Mouse (Mus musculus): ENCODE data around the gene Sh3bp2. TPM values are rescaled to one million over a fixed set of nuclear protein-coding genes. Genes with fewer than 3 reads are reported as not detected.

The Sh3bp2 gene
- polyA plus RNA-seq, 1 experiment from 2014 or later = 8.7 TPM

- no peaks in the 10 kb centered on the region for H3K9me3 ChIP-seq
- peaks cover 21% of the 10 kb centered on the region for H3K27me3 ChIP-seq (replicated peaks; ENCODE audit: low read depth, poor library complexity, severe bottlenecking)
- DNase-seq (ENCODE audit: low spot score) = no peak
- peaks cover 12% of the 10 kb centered on the region for H3K4me1 ChIP-seq
- no peak overlapping the region for H3K4me3 ChIP-seq
- 79% methylated on average over 5 of the region's 5 CpGs for WGBS
- no peak overlapping the region for H3K27ac ChIP-seq (replicated peaks)
- no peaks in the 10 kb centered on the region for H3K36me3 ChIP-seq (replicated peaks)
These were observed 4.5 kb downstream of the Sh3bp2 start for GRCm38 (mm10) chr5:34530116-34530515.

GRCm38 (mm10) chr5:34530687-34531086, 5.0 kb downstream of the Sh3bp2 start:
- no peaks in the 10 kb centered on the region for H3K9me3 ChIP-seq
- no peak overlapping the region for H3K27ac ChIP-seq (replicated peaks)
- no peak overlapping the region for H3K4me3 ChIP-seq
- DNase-seq (ENCODE audit: low spot score) = no peak
- WGBS = 61% methylated on average over 4 of the region's 4 CpGs
- no peaks in the 10 kb centered on the region for H3K36me3 ChIP-seq (replicated peaks)
- peaks cover 21% of the 10 kb centered on the region for H3K27me3 ChIP-seq (replicated peaks; ENCODE audit: low read depth, poor library complexity, severe bottlenecking)
- H3K4me1 ChIP-seq = peaks cover 11% of the 10 kb centered on the region

- 72% methylated on average over 5 of the region's 5 CpGs for WGBS
- H3K27ac ChIP-seq (replicated peaks) = no peak overlapping the region
- no peak for DNase-seq (ENCODE audit: low spot score)
- H3K36me3 ChIP-seq (replicated peaks) = no peaks in the 10 kb centered on the region
- H3K4me3 ChIP-seq = no peak overlapping the region
- H3K27me3 ChIP-seq (replicated peaks; ENCODE audit: low read depth, poor library complexity, severe bottlenecking) = no peaks in the 10 kb centered on the region
- H3K4me1 ChIP-seq = no peaks in the 10 kb centered on the region; the same call in 1 of the 2 replicates
- no peaks in the 10 kb centered on the region for H3K9me3 ChIP-seq
These were observed 7.4 kb downstream of the Sh3bp2 start for GRCm38 (mm10) chr5:34533066-34533465.

GRCm38 (mm10) chr5:34533820-34534219, 8.2 kb downstream of the Sh3bp2 start:
- no peaks in the 10 kb centered on the region for H3K36me3 ChIP-seq (replicated peaks)
- no peak overlapping the region for H3K4me3 ChIP-seq
- no peaks in the 10 kb centered on the region; the same call in 1 of the 2 replicates for H3K4me1 ChIP-seq
- H3K9me3 ChIP-seq = no peaks in the 10 kb centered on the region
- 72% methylated on average over 3 of the region's 3 CpGs for WGBS
- H3K27me3 ChIP-seq (replicated peaks; ENCODE audit: low read depth, poor library complexity, severe bottlenecking) = no peaks in the 10 kb centered on the region
- no peak overlapping the region for H3K27ac ChIP-seq (replicated peaks)
- DNase-seq (ENCODE audit: low spot score) = no peak

GRCm38 (mm10) chr5:34534776-34535581, 9.3 kb downstream of the Sh3bp2 start:
- Histone ChIP-seq H3K36me3 (replicated peaks) (no peaks in the 10 kb centered on the region), H3K9me3 (no peaks in the 10 kb centered on the region), H3K4me1 (no peaks in the 10 kb centered on the region; the same call in 1 of the 2 replicates), H3K27ac (replicated peaks) (no peak overlapping the region), H3K4me3 (no peak overlapping the region), H3K27me3 (replicated peaks; ENCODE audit: low read depth, poor library complexity, severe bottlenecking) (no peaks in the 10 kb centered on the region)
- no peak for DNase-seq (ENCODE audit: low spot score)
- 85% methylated on average over 5 of the region's 5 CpGs for WGBS

- DNase-seq (ENCODE audit: low spot score) = no peak
- Histone ChIP-seq H3K4me1 (no peaks in the 10 kb centered on the region; the same call in 1 of the 2 replicates), H3K27me3 (replicated peaks; ENCODE audit: low read depth, poor library complexity, severe bottlenecking) (no peaks in the 10 kb centered on the region), H3K36me3 (replicated peaks) (no peaks in the 10 kb centered on the region), H3K9me3 (no peaks in the 10 kb centered on the region), H3K27ac (replicated peaks) (no peak overlapping the region), H3K4me3 (no peak overlapping the region)
- WGBS = 86% methylated on average over 7 of the region's 7 CpGs
These were observed 10.2 kb downstream of the Sh3bp2 start for GRCm38 (mm10) chr5:34535831-34536230.

- Histone ChIP-seq H3K27me3 (replicated peaks; ENCODE audit: low read depth, poor library complexity, severe bottlenecking) (no peaks in the 10 kb centered on the region), H3K4me3 (no peak overlapping the region), H3K4me1 (0 out of 2 replicates have a peak, but pooled peaks cover 1% of the 10 kb centered on the region), H3K27ac (replicated peaks) (no peak overlapping the region), H3K36me3 (replicated peaks) (no peaks in the 10 kb centered on the region), H3K9me3 (no peaks in the 10 kb centered on the region)
- no peak for DNase-seq (ENCODE audit: low spot score)
- 78% methylated on average over 7 of the region's 7 CpGs for WGBS
These were observed 12.4 kb downstream of the Sh3bp2 start for GRCm38 (mm10) chr5:34538079-34538478.

- WGBS = 37% methylated on average over 5 of the region's 5 CpGs
- peak; percentile 35 for DNase-seq (ENCODE audit: low spot score)
These were observed 12.9 kb downstream of the Sh3bp2 start for GRCm38 (mm10) chr5:34538527-34538926.

GRCm38 (mm10) chr5:34539121-34539520, 13.5 kb downstream of the Sh3bp2 start:
- H3K27ac ChIP-seq (replicated peaks) = no peak overlapping the region
- H3K9me3 ChIP-seq = no peaks in the 10 kb centered on the region
- 0 out of 2 replicates have a peak, but pooled peaks cover 4% of the 10 kb centered on the region for H3K4me1 ChIP-seq
- H3K4me3 ChIP-seq = no peak overlapping the region
- 85% methylated on average over 2 of the region's 2 CpGs for WGBS
- H3K36me3 ChIP-seq (replicated peaks) = no peaks in the 10 kb centered on the region
- no peaks in the 10 kb centered on the region for H3K27me3 ChIP-seq (replicated peaks; ENCODE audit: low read depth, poor library complexity, severe bottlenecking)
- no peak for DNase-seq (ENCODE audit: low spot score)

More at GRCm38 (mm10) chr5:34538527-34538926, 12.9 kb downstream of the Sh3bp2 start:
- Histone ChIP-seq H3K27ac (replicated peaks) (no peak overlapping the region), H3K36me3 (replicated peaks) (no peaks in the 10 kb centered on the region), H3K27me3 (replicated peaks; ENCODE audit: low read depth, poor library complexity, severe bottlenecking) (no peaks in the 10 kb centered on the region), H3K4me1 (0 out of 2 replicates have a peak, but pooled peaks cover 4% of the 10 kb centered on the region), H3K9me3 (no peaks in the 10 kb centered on the region), H3K4me3 (no peak overlapping the region)

GRCm38 (mm10) chr5:34542166-34542565, 16.5 kb downstream of the Sh3bp2 start:
- no peak for DNase-seq (ENCODE audit: low spot score)
- 74% methylated on average over 1 of the region's 1 CpGs for WGBS
- H3K36me3 ChIP-seq (replicated peaks) = no peaks in the 10 kb centered on the region
- H3K27me3 ChIP-seq (replicated peaks; ENCODE audit: low read depth, poor library complexity, severe bottlenecking) = no peaks in the 10 kb centered on the region
- no peaks in the 10 kb centered on the region for H3K9me3 ChIP-seq
- no peak overlapping the region for H3K4me3 ChIP-seq
- H3K4me1 ChIP-seq = 0 out of 2 replicates have a peak, but pooled peaks cover 4% of the 10 kb centered on the region
- no peak overlapping the region for H3K27ac ChIP-seq (replicated peaks)

- 60% methylated on average over 4 of the region's 4 CpGs for WGBS
- no peaks in the 10 kb centered on the region for H3K36me3 ChIP-seq (replicated peaks)
- H3K27me3 ChIP-seq (replicated peaks; ENCODE audit: low read depth, poor library complexity, severe bottlenecking) = no peaks in the 10 kb centered on the region
- H3K27ac ChIP-seq (replicated peaks) = no peak overlapping the region
- H3K9me3 ChIP-seq = no peaks in the 10 kb centered on the region
- no peak for DNase-seq (ENCODE audit: low spot score)
- 0 out of 2 replicates have a peak, but pooled peaks cover 4% of the 10 kb centered on the region for H3K4me1 ChIP-seq
- H3K4me3 ChIP-seq = no peak overlapping the region
These were observed 17.5 kb downstream of the Sh3bp2 start for GRCm38 (mm10) chr5:34543114-34543513.

- H3K27me3 ChIP-seq (replicated peaks; ENCODE audit: low read depth, poor library complexity, severe bottlenecking) = no peaks in the 10 kb centered on the region; the same call in 1 of the 2 replicates
- H3K36me3 ChIP-seq (replicated peaks) = peaks cover 15% of the 10 kb centered on the region
- H3K27ac ChIP-seq (replicated peaks) = no peak overlapping the region
- no peaks in the 10 kb centered on the region for H3K9me3 ChIP-seq
- peak; percentile 30 for DNase-seq (ENCODE audit: low spot score)
- H3K4me1 ChIP-seq = peaks cover 24% of the 10 kb centered on the region
- H3K4me3 ChIP-seq = no peak overlapping the region
These were observed 21.8 kb downstream of the Sh3bp2 start for GRCm38 (mm10) chr5:34547410-34547809.

- Histone ChIP-seq H3K4me1 (peaks cover 21% of the 10 kb centered on the region), H3K36me3 (replicated peaks) (peaks cover 29% of the 10 kb centered on the region), H3K9me3 (no peaks in the 10 kb centered on the region), H3K27me3 (replicated peaks; ENCODE audit: low read depth, poor library complexity, severe bottlenecking) (no peaks in the 10 kb centered on the region; the same call in 1 of the 2 replicates), H3K4me3 (peak overlapping the region; percentile 92), H3K27ac (replicated peaks) (peak overlapping the region; percentile 96)
- 25% methylated on average over 8 of the region's 8 CpGs for WGBS
- DNase-seq (ENCODE audit: low spot score) = no peak
These were observed 23.5 kb downstream of the Sh3bp2 start for GRCm38 (mm10) chr5:34549135-34549482.
